Mouse (Mus musculus) forebrain, embryonic 13.5 days (tissue): ENCODE measurements at regions not wholly inside any gene's neighbourhood (a gene's known extent, or its start where the extent isn't known, plus 50 kb on each side); places are given as distances from the start of the nearest gene placed in this dataset.

Source experiments
- ATAC-seq: fragments of 200-750 bp; cut with Nextera tagmentation; 2 replicates; pipeline ENCODE4 v1.8.0; 2017
- H3K27ac ChIP-seq: fragments of 300-500 bp; sonication (generic); 2 replicates; pipeline ENCODE4 v1.5.1; 2015; ENCODE audit warnings: inconsistent platforms, mild to moderate bottlenecking, moderate library complexity
- H3K27me3 ChIP-seq: fragments of 300-500 bp; sonication (generic); 2 replicates; pipeline ENCODE4 v1.6.1; 2015; ENCODE audit warnings: mild to moderate bottlenecking, inconsistent platforms
- H3K36me3 ChIP-seq: fragments of 300-500 bp; sonication (generic); 2 replicates; pipeline ENCODE4 v1.6.1; 2015; ENCODE audit warnings: mild to moderate bottlenecking, inconsistent platforms; ENCODE audit not compliant: poor library complexity, severe bottlenecking
- H3K4me1 ChIP-seq: fragments of 300-500 bp; sonication (generic); 2 replicates; pipeline ENCODE4 v1.6.1; 2015; ENCODE audit warnings: inconsistent platforms
- H3K4me2 ChIP-seq: fragments of 300-500 bp; sonication (generic); 2 replicates; pipeline ENCODE4 v1.6.1; 2015; ENCODE audit warnings: inconsistent platforms, mild to moderate bottlenecking, moderate library complexity
- H3K4me3 ChIP-seq: fragments of 300-500 bp; sonication (generic); 2 replicates; pipeline ENCODE4 v1.5.1; 2015; ENCODE audit warnings: mild to moderate bottlenecking, inconsistent platforms
- H3K9ac ChIP-seq: fragments of 300-500 bp; sonication (generic); 2 replicates; pipeline ENCODE4 v1.6.1; 2015; ENCODE audit warnings: mild to moderate bottlenecking, inconsistent platforms
- H3K9me3 ChIP-seq: fragments of 300-500 bp; sonication (generic); replicated peaks from 2 replicates; pipeline ENCODE4 v1.6.1; 2016; ENCODE audit warnings: inconsistent platforms
- WGBS: fragments of 180-500 bp; shearing (Covaris S2); methylation state at CpG from one replicate; pipeline ENCODE4 v1.1.7; 2015; 5-methylcytosine and 5-hydroxymethylcytosine counted together

DNA sequence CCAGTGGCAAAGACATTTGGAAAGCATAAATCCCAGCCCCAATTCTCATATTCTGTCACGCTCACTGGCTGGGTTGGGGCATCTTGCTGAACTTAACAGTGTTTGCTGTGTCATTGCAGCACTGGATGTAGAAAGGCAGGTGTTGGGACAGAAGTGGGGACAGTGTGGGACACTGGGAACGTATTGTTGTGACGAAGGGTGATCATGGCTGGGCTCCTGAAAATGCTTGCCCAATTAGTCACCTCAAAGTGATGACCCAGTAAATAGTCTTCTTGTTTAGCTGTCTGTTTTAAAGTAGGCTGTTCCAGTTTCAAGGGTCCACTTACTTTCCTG is 100.0 kb upstream of the Eya4 start:
- no peak overlapping the region for H3K4me3 ChIP-seq
- no peaks in the 10 kb centered on the region for H3K36me3 ChIP-seq
- H3K9me3 ChIP-seq, result no peaks in the 10 kb centered on the region
- peaks cover 10% of the 10 kb centered on the region; the same call in 1 of the 2 replicates for H3K4me1 ChIP-seq
- H3K27me3 ChIP-seq, result no peaks in the 10 kb centered on the region
- H3K27ac ChIP-seq, result no peak overlapping the region
- ATAC-seq, result no peak
- WGBS, result 95% methylated on average over 3 of the region's 3 CpGs
- H3K4me2 ChIP-seq, result no peak overlapping the region
- H3K9ac ChIP-seq, result no peak overlapping the region

DNA sequence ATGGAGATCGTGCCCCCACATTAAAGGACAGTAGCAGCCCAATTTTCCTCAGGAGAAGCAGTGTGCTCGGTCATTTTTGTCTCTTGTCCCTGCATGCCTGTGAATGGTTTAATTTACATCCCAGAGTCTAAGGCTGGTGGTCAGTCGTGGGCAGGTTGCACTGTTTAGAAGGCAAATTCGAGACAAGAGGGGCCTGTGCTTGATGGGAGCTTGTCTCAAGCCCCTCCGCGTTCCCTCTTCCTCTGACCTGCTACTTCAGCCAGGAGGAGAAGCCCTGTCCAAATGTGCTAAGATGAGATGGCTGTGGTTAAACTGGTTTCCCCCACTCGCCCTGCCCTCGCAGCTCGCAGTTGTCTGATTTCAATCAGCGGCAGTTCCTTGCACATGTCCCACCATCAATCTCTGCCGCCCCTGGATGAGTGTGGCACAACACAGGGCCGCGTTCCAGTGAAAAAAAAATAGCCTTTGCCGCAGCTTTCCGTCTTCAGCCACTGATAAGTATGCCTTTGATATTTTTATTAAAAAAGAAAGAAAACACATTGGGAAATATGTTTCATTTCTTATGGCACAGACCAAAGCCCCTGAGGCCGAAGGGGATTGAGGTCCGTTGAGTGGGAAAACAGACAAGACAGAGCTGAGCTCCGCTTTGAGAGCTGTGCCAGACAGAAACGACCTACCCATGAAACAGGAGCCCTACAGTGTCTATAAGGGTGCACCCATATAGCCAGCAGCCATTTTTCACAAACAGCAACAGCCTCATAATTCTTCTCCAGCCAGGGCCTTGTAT is 99.5 kb upstream of the Eya4 start:
- 79% methylated on average over 19 of the region's 19 CpGs for WGBS
- peak overlapping the region; percentile 52 for H3K4me2 ChIP-seq
- peak; percentile 21; the same call in 1 of the 2 replicates for ATAC-seq
- no peaks in the 10 kb centered on the region for H3K27me3 ChIP-seq
- no peaks in the 10 kb centered on the region for H3K36me3 ChIP-seq
- no peak overlapping the region for H3K4me3 ChIP-seq
- H3K4me1 ChIP-seq, result peaks cover 10% of the 10 kb centered on the region; the same call in 1 of the 2 replicates
- no peak overlapping the region for H3K9ac ChIP-seq
- no peaks in the 10 kb centered on the region for H3K9me3 ChIP-seq
- H3K27ac ChIP-seq, result no peak overlapping the region

DNA sequence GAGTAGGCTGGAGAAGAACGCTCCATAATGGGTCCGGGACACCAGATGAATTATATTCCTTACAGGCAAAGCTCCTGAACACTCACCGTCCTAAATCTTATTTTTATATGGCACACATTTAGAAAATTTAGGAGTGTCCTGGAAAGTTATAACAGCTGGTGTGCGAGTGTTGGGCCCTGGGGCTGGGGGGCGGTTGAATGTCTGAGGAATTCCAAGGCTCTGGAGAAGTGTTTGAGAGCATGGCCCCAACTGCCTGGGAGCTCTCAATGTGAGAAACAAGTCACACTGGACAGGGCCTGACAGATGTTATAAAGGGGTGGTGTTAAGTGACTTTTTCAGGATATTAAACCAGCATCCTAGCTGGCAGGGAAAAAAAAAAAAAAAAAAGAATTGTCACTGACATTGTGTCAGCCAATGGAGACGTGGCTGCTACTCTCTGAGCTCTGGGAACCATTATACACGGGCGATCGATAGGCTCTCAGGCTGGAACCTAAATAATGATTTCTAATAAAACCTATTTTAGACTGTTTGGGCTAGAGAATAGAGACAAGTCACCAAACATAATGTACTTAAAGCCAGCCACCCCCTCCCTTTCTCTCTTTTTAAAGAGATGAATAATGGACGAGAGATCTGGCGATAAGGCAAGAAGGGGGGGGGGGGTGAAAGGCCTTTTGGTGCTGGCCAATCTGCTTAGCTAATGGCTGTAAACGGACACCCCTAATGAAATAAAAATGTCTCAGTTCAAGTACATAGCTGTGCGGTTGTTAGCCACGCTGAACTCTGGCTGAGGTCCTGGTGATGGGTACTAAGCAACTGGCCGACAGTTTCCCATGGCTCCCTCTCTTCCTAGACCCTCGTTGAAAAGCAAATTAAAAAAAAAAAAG is 98.6 kb upstream of the Eya4 start:
- peak; percentile 69; the same call in 1 of the 2 replicates for ATAC-seq
- H3K4me1 ChIP-seq, result peaks cover 10% of the 10 kb centered on the region; the same call in 1 of the 2 replicates
- 42% methylated on average over 16 of the region's 16 CpGs for WGBS

DNA sequence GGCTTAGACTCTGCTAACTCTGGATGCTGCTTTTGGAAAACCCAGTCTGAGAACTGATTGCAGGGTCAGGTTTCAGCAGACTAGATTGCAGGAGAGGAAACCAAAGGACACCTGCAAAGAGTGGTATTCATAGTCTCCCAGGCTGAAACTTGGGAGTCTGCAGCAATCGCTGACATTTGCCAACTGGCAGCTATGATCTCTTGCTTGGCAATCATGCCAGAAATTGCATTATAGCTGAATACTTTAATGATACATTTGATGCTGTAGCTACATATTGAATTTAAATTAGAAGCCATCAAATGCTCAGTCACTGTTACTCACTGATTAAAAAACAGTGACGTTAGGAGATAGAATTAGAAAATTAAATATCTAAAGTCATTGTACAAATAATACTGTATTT is 79.8 kb upstream of the Eya4 start:
- no peaks in the 10 kb centered on the region for H3K9me3 ChIP-seq
- H3K4me1 ChIP-seq, result no peaks in the 10 kb centered on the region
- no peak overlapping the region for H3K4me3 ChIP-seq
- no peak overlapping the region for H3K27ac ChIP-seq
- no peaks in the 10 kb centered on the region for H3K27me3 ChIP-seq
- no peak overlapping the region for H3K9ac ChIP-seq
- ATAC-seq, result no peak
- WGBS, result 63% methylated on average over 2 of the region's 2 CpGs
- no peaks in the 10 kb centered on the region for H3K36me3 ChIP-seq
- H3K4me2 ChIP-seq, result no peak overlapping the region

More for the DNA sequence above, 98.6 kb upstream of the Eya4 start:
- Histone ChIP-seq H3K27me3 (no peaks in the 10 kb centered on the region), H3K27ac (no peak overlapping the region), H3K4me3 (0 out of 2 replicates have a peak overlapping the region, but pooled peaks have one; percentile 10), H3K9ac (0 out of 2 replicates have a peak overlapping the region, but pooled peaks have one; percentile 28), H3K9me3 (no peaks in the 10 kb centered on the region), H3K4me2 (peak overlapping the region; percentile 52), H3K36me3 (no peaks in the 10 kb centered on the region)

DNA sequence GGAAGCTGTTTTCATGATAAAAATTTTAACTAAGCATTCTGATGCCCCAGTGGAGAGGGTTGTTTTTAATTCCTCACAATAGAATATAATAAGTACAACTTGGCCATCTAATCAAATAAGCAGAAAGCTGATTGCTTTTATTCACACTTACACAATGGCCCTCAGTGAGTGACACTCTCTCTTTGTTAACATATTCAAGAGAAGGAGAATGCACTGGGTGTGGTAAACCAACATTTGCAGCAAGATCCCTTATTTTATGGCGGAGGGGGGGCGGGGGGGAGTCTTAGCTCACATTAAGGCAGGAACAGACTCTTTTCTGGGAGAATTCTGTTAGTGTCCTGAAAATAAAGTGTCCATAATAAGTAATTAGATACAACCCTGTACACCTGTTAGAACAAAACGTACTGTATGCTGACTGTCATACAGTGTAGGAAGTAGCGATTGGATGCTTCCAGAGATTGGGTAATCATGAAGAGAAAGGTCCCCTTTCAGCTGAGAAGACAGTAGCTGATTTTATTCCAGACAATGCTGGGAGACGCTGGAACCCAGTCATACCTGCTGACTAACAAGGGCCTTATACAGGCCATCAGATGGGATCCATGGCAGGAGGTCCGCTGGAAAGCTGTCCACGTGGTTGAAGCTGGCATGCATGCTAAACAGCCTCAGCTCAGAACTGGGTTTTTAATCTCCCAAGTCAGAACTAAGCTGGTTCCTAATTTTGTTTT is 63.4 kb upstream of the Eya4 start:
- H3K27ac ChIP-seq, result no peak overlapping the region; the same call in 1 of the 2 replicates
- H3K4me1 ChIP-seq, result peaks cover 16% of the 10 kb centered on the region
- H3K36me3 ChIP-seq, result no peaks in the 10 kb centered on the region
- WGBS, result 10% methylated on average over 7 of the region's 7 CpGs
- peak overlapping the region; percentile 38 for H3K4me2 ChIP-seq
- H3K9me3 ChIP-seq, result no peaks in the 10 kb centered on the region
- no peak overlapping the region for H3K9ac ChIP-seq
- no peaks in the 10 kb centered on the region for H3K27me3 ChIP-seq
- peak; percentile 77 for ATAC-seq
- no peak overlapping the region for H3K4me3 ChIP-seq

DNA sequence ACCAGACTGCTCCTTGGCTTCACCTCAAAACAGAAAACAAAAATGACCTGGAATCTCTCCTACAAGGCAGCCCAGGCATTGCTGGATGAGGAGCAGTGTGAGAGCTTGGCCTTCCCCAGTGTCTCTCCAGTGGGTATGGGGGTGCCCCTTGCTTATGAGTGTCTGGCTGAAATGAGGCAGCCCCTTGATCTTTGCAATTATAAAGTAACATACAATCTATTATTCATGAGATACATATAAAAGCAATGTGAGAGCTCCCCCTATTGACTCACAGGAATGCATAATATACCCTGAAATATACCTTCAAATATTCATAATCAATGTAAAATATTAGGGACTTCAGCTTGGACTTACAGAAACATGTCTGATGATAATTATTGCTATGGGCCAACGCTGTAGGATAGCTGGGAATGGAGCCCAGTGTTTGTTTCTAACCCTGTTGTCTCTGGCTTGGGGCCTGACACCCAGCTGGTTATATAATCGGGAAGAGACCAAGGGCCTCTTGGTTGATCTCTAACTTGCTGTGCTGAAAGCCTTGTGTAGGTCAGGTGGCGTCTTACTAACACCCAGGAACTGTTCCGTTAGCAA is 52.9 kb upstream of the Eya4 start:
- Histone ChIP-seq H3K4me3 (no peak overlapping the region), H3K27me3 (no peaks in the 10 kb centered on the region), H3K9ac (no peak overlapping the region), H3K27ac (no peak overlapping the region), H3K36me3 (no peaks in the 10 kb centered on the region), H3K4me2 (no peak overlapping the region), H3K4me1 (peaks cover 3% of the 10 kb centered on the region), H3K9me3 (peaks cover 9% of the 10 kb centered on the region; the same call in 1 of the 2 replicates)
- peak; percentile 84 for ATAC-seq
- 56% methylated on average over 4 of the region's 4 CpGs for WGBS
